In the genomic region with DNA sequence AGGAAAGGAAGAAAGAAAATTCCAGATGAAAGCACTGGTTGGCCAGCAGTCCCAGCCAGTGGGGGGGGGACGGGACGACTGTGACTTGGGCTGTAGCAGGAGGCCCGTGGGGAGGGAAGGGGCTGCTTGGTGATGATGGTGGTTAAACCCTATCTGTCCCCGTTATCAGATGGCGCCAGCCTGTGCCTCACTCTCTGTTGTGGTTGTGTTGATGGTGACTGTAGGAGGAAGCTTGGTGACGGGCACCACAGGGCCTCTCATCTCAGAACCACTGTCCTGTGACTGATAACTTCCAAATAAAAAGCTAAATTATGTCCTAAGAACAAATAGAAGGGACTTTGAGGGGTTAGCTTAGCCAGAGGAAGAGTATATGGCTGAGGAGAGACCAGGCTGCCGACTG, we compare ENCODE assay signal across 21 mouse cellular contexts. TPM values are rescaled to one million over a fixed set of nuclear protein-coding genes. Genes with fewer than 3 reads are reported as not detected.
DNase-seq lines count a peak whose midpoint lies in the region; ATAC-seq and TF ChIP-seq lines count a peak whose summit lies in the region.
"Had no signal": no experiment of that assay in that cellular context is flagged by ENCODE, and none has a peak within 500 bp of the region (broad histone marks: within the 10 kb centered on the region; RNA-seq: fewer than 3 reads in every experiment).

No protein-coding gene starts in this region.

- no peak overlapping the region for H3K9ac ChIP-seq in midbrain, embryonic 11.5 days (ENCODE audit: low read length)
- H3K9ac ChIP-seq in midbrain, embryonic 15.5 days = no peak overlapping the region
- H3K9ac ChIP-seq in liver, embryonic 11.5 days (ENCODE audit: low read depth, low read length) = no peak overlapping the region
- H3K9ac ChIP-seq in hindbrain, embryonic 13.5 days = no peak overlapping the region
- H3K9ac ChIP-seq: forebrain, embryonic 12.5 days; midbrain, embryonic 12.5 days had no signal

- 78% methylated on average over 7 of the region's 7 CpGs for WGBS in midbrain, embryonic 11.5 days
- 80% methylated on average over 7 of the region's 7 CpGs for WGBS in midbrain, embryonic 15.5 days
- WGBS in liver, embryonic 11.5 days = 31% methylated on average over 7 of the region's 7 CpGs
- 74% methylated on average over 7 of the region's 7 CpGs for WGBS in hindbrain, embryonic 13.5 days
- WGBS in lung, adult 2 months = 55% methylated on average over 7 of the region's 7 CpGs

- no peaks in the 10 kb centered on the region for H3K27me3 ChIP-seq in midbrain, embryonic 11.5 days (ENCODE audit: control insufficient read depth, insufficient read depth, low read length)
- no peaks in the 10 kb centered on the region for H3K27me3 ChIP-seq in midbrain, embryonic 15.5 days (replicated peaks)
- no peaks in the 10 kb centered on the region for H3K27me3 ChIP-seq in liver, embryonic 11.5 days (replicated peaks; ENCODE audit: control insufficient read depth, insufficient read depth, low read length)
- no peaks in the 10 kb centered on the region for H3K27me3 ChIP-seq in megakaryocyte, embryonic 14.5 days (replicated peaks)
- H3K27me3 ChIP-seq in hindbrain, embryonic 13.5 days = 0 out of 2 replicates have a peak, but pooled peaks cover 3% of the 10 kb centered on the region
- H3K27me3 ChIP-seq: forebrain, embryonic 12.5 days; midbrain, embryonic 12.5 days had no signal

- H3K9me3 ChIP-seq in midbrain, embryonic 11.5 days (ENCODE audit: control insufficient read depth, low read length) = no peaks in the 10 kb centered on the region
- H3K9me3 ChIP-seq in midbrain, embryonic 15.5 days = no peaks in the 10 kb centered on the region
- no peaks in the 10 kb centered on the region for H3K9me3 ChIP-seq in liver, embryonic 11.5 days (ENCODE audit: control insufficient read depth, low read length)
- no peaks in the 10 kb centered on the region for H3K9me3 ChIP-seq in megakaryocyte, embryonic 14.5 days
- H3K9me3 ChIP-seq in hindbrain, embryonic 13.5 days = no peaks in the 10 kb centered on the region
- H3K9me3 ChIP-seq: forebrain, embryonic 12.5 days; midbrain, embryonic 12.5 days had no signal

- no peaks in the 10 kb centered on the region for H3K4me1 ChIP-seq in midbrain, embryonic 11.5 days (ENCODE audit: control insufficient read depth, insufficient read depth, low read length)
- H3K4me1 ChIP-seq in midbrain, embryonic 15.5 days = peaks cover 8% of the 10 kb centered on the region
- peaks cover 26% of the 10 kb centered on the region for H3K4me1 ChIP-seq in liver, embryonic 11.5 days (replicated peaks; ENCODE audit: control insufficient read depth, insufficient read depth, low read length)
- H3K4me1 ChIP-seq in megakaryocyte, embryonic 14.5 days = peaks cover 83% of the 10 kb centered on the region
- H3K4me1 ChIP-seq in hindbrain, embryonic 13.5 days (replicated peaks) = peaks cover 14% of the 10 kb centered on the region; the same call in 1 of the 2 replicates
- no peaks in the 10 kb centered on the region for H3K4me1 ChIP-seq in lung, adult 2 months (ENCODE audit: control insufficient read depth, insufficient read depth, low read length)

- H3K4me3 ChIP-seq in midbrain, embryonic 11.5 days (ENCODE audit: low read depth, low read length) = no peak overlapping the region
- H3K4me3 ChIP-seq in midbrain, embryonic 15.5 days = no peak overlapping the region
- no peak overlapping the region for H3K4me3 ChIP-seq in liver, embryonic 11.5 days (ENCODE audit: low read depth, low read length)
- peak overlapping the region; percentile 83 for H3K4me3 ChIP-seq in megakaryocyte, embryonic 14.5 days (replicated peaks)
- no peak overlapping the region for H3K4me3 ChIP-seq in hindbrain, embryonic 13.5 days
- no peak overlapping the region for H3K4me3 ChIP-seq in lung, adult 2 months (replicated peaks; ENCODE audit: extremely low read depth, low read depth, low read length)
- H3K4me3 ChIP-seq: forebrain, embryonic 12.5 days; midbrain, embryonic 12.5 days had no signal

- no peak overlapping the region for H3K27ac ChIP-seq in midbrain, embryonic 11.5 days (ENCODE audit: low read depth, low read length)
- H3K27ac ChIP-seq in midbrain, embryonic 15.5 days = no peak overlapping the region
- peak overlapping the region; percentile 59 for H3K27ac ChIP-seq in liver, embryonic 11.5 days (ENCODE audit: low read depth, low read length)
- H3K27ac ChIP-seq in hindbrain, embryonic 13.5 days = no peak overlapping the region
- H3K27ac ChIP-seq: forebrain, embryonic 12.5 days; hindbrain, postnatal 0 days; midbrain, embryonic 12.5 days had no signal

- peak; percentile 53 for DNase-seq in midbrain, embryonic 11.5 days (ENCODE audit: low spot score, missing footprints)
- peak; percentile 59 for DNase-seq in c-Kit-positive CD71-positive TER-119-negative erythroid progenitor cells, embryonic 14.5 days (ENCODE audit: low read depth)
- no peak for DNase-seq in liver, embryonic 11.5 days (ENCODE audit: low spot score)
- DNase-seq in lung, adult 2 months = no peak
- no peak for DNase-seq in cerebellum, postnatal 25 days
- DNase-seq: adrenal gland, adult 2 months; cerebellum, adult 8-10 months; gastrocnemius, postnatal 14 days; kidney, adult 2 months; kidney, postnatal 25 days; lung, postnatal 10 days; right cerebral cortex, postnatal 4 days had no signal

- ATAC-seq in midbrain, embryonic 11.5 days (ENCODE audit: low FRiP score) = no peak
- ATAC-seq in midbrain, embryonic 15.5 days (replicated peaks) = no peak
- peak; percentile 64 for ATAC-seq in liver, embryonic 11.5 days (replicated peaks; ENCODE audit: low FRiP score)
- no peak for ATAC-seq in hindbrain, embryonic 13.5 days (ENCODE audit: low FRiP score)
- ATAC-seq: hindbrain, postnatal 0 days had no signal

- no peak for TF ChIP-seq POLR2A in lung, adult 2 months (IDR thresholded peaks at IDR 0.05; ENCODE audit: borderline replicate concordance, extremely low read depth, low read depth, low read length)

- H3K4me2 ChIP-seq in midbrain, embryonic 11.5 days = no peak overlapping the region
- no peak overlapping the region for H3K4me2 ChIP-seq in midbrain, embryonic 15.5 days
- H3K4me2 ChIP-seq in liver, embryonic 11.5 days = peak overlapping the region; percentile 42
- H3K4me2 ChIP-seq in hindbrain, embryonic 13.5 days = no peak overlapping the region
- H3K4me2 ChIP-seq: forebrain, embryonic 12.5 days; heart, embryonic 11.5 days; midbrain, embryonic 12.5 days had no signal

- H3K36me3 ChIP-seq in midbrain, embryonic 11.5 days (ENCODE audit: control insufficient read depth, insufficient read depth, low read length) = no peaks in the 10 kb centered on the region
- H3K36me3 ChIP-seq in midbrain, embryonic 15.5 days (replicated peaks) = no peaks in the 10 kb centered on the region
- H3K36me3 ChIP-seq in liver, embryonic 11.5 days (ENCODE audit: control insufficient read depth, insufficient read depth, low read length) = no peaks in the 10 kb centered on the region
- peaks cover 23% of the 10 kb centered on the region for H3K36me3 ChIP-seq in megakaryocyte, embryonic 14.5 days (replicated peaks; ENCODE audit: low read length)
- H3K36me3 ChIP-seq in hindbrain, embryonic 13.5 days = no peaks in the 10 kb centered on the region
- H3K36me3 ChIP-seq: forebrain, embryonic 12.5 days; midbrain, embryonic 12.5 days had no signal

- no peak for TF ChIP-seq CTCF in lung, adult 2 months (IDR thresholded peaks at IDR 0.05; ENCODE audit: insufficient read depth, low read length)

RNA-seq across cellular contexts. Expression of a gene that starts 3.7 kb away (rescaled TPM):
- polyA plus RNA-seq in midbrain, embryonic 11.5 days (2014; fragmentation: Nextera tagmentation; extraction: Ambion mirVana) = 3.0 and 4.7 TPM in 2 replicates
- polyA plus RNA-seq in midbrain, embryonic 15.5 days (2015; fragmentation: Nextera tagmentation; extraction: Ambion mirVana) = 17.2 and 19.1 TPM in 2 replicates
- polyA plus RNA-seq in liver, embryonic 11.5 days (2014; fragmentation: Nextera tagmentation; extraction: Ambion mirVana) = 5.6 and 7.0 TPM in 2 replicates
- 69.8 and 175 TPM in 2 replicates for polyA plus RNA-seq in megakaryocyte, embryonic 14.5 days (2012; ENCODE audit: insufficient read depth, low replicate concordance)
- 14.7 and 16.0 TPM in 2 replicates for polyA plus RNA-seq in hindbrain, embryonic 13.5 days (2015; fragmentation: Nextera tagmentation; extraction: Ambion mirVana)
- 28.8 and 30.0 TPM in 2 replicates for polyA plus RNA-seq in lung, adult 2 months (2012; rRNA removed)

RNA-seq across cellular contexts. Expression of a gene that starts 11.2 kb away (rescaled TPM):
- 4.3 and 4.7 TPM in 2 replicates for polyA plus RNA-seq in midbrain, embryonic 11.5 days (2014; fragmentation: Nextera tagmentation; extraction: Ambion mirVana)
- polyA plus RNA-seq in midbrain, embryonic 15.5 days (2015; fragmentation: Nextera tagmentation; extraction: Ambion mirVana) = 2.1 and 2.8 TPM in 2 replicates
- 16.4 TPM in 2 replicates for polyA plus RNA-seq in liver, embryonic 11.5 days (2014; fragmentation: Nextera tagmentation; extraction: Ambion mirVana)
- polyA plus RNA-seq in megakaryocyte, embryonic 14.5 days (2012; ENCODE audit: insufficient read depth, low replicate concordance) = 77.0 and 307 TPM in 2 replicates
- 3.9 TPM in 2 replicates for polyA plus RNA-seq in hindbrain, embryonic 13.5 days (2015; fragmentation: Nextera tagmentation; extraction: Ambion mirVana)
- polyA plus RNA-seq in lung, adult 2 months (2012; rRNA removed) = 52.8 and 76.5 TPM in 2 replicates

RNA-seq across cellular contexts. Expression of a gene that starts 22.5 kb away (rescaled TPM):
- 308 and 312 TPM in 2 replicates for polyA plus RNA-seq in midbrain, embryonic 11.5 days (2014; fragmentation: Nextera tagmentation; extraction: Ambion mirVana)
- polyA plus RNA-seq in midbrain, embryonic 15.5 days (2015; fragmentation: Nextera tagmentation; extraction: Ambion mirVana) = 386 and 393 TPM in 2 replicates
- 257 and 281 TPM in 2 replicates for polyA plus RNA-seq in liver, embryonic 11.5 days (2014; fragmentation: Nextera tagmentation; extraction: Ambion mirVana)
- 1,646 and 1,679 TPM in 2 replicates for polyA plus RNA-seq in megakaryocyte, embryonic 14.5 days (2012; ENCODE audit: insufficient read depth, low replicate concordance)
- polyA plus RNA-seq in hindbrain, embryonic 13.5 days (2015; fragmentation: Nextera tagmentation; extraction: Ambion mirVana) = 371 and 393 TPM in 2 replicates
- 654 and 703 TPM in 2 replicates for polyA plus RNA-seq in lung, adult 2 months (2012; rRNA removed)

RNA-seq across cellular contexts. Expression of a gene that starts 45.5 kb away (rescaled TPM):
- 0.89 and 0.98 TPM in 2 replicates for polyA plus RNA-seq in midbrain, embryonic 11.5 days (2014; fragmentation: Nextera tagmentation; extraction: Ambion mirVana)
- polyA plus RNA-seq in midbrain, embryonic 15.5 days (2015; fragmentation: Nextera tagmentation; extraction: Ambion mirVana) = 2.4 and 4.2 TPM in 2 replicates
- polyA plus RNA-seq in liver, embryonic 11.5 days (2014; fragmentation: Nextera tagmentation; extraction: Ambion mirVana) = 1.2 and 1.7 TPM in 2 replicates
- not detected in 2 replicates for polyA plus RNA-seq in megakaryocyte, embryonic 14.5 days (2012; ENCODE audit: insufficient read depth, low replicate concordance)
- 0.49 and 1.1 TPM in 2 replicates for polyA plus RNA-seq in hindbrain, embryonic 13.5 days (2015; fragmentation: Nextera tagmentation; extraction: Ambion mirVana)
- polyA plus RNA-seq in lung, adult 2 months (2012; rRNA removed) = 7.2 and 14.7 TPM in 2 replicates

RNA-seq across cellular contexts. Expression of a gene that starts 52.5 kb away (rescaled TPM):
- not detected in 2 replicates for polyA plus RNA-seq in midbrain, embryonic 11.5 days (2014; fragmentation: Nextera tagmentation; extraction: Ambion mirVana)
- polyA plus RNA-seq in midbrain, embryonic 15.5 days (2015; fragmentation: Nextera tagmentation; extraction: Ambion mirVana) = not detected in 2 replicates
- polyA plus RNA-seq in liver, embryonic 11.5 days (2014; fragmentation: Nextera tagmentation; extraction: Ambion mirVana) = not detected in 2 replicates
- polyA plus RNA-seq in megakaryocyte, embryonic 14.5 days (2012; ENCODE audit: insufficient read depth, low replicate concordance) = not detected in 2 replicates
- not detected in 2 replicates for polyA plus RNA-seq in hindbrain, embryonic 13.5 days (2015; fragmentation: Nextera tagmentation; extraction: Ambion mirVana)
- polyA plus RNA-seq in lung, adult 2 months (2012; rRNA removed) = 0.27 and 0.58 TPM in 2 replicates
- polyA plus RNA-seq: forebrain, embryonic 12.5 days; frontal cortex, adult 2 months; heart, embryonic 11.5 days; hindbrain, postnatal 0 days; midbrain, embryonic 12.5 days; neural tube, embryonic 14.5 days had no signal

Comparison
In these comparisons a context has a peak if more than half of its experiments do, and no peak if none do; other contexts are left out.
1. DNase-seq: peak in midbrain, embryonic 11.5 days (single experiment) and c-Kit-positive CD71-positive TER-119-negative erythroid progenitor cells, embryonic 14.5 days (single experiment); none in liver, embryonic 11.5 days (single experiment), lung, adult 2 months (single experiment) and cerebellum, postnatal 25 days (0 of 2).